Mouse (Mus musculus): ENCODE results near the gene Myo1d.
A peak's percentile ranks its signal among the peaks of the same experiment; 100 is the strongest.

Gene Myo1d

DNA sequence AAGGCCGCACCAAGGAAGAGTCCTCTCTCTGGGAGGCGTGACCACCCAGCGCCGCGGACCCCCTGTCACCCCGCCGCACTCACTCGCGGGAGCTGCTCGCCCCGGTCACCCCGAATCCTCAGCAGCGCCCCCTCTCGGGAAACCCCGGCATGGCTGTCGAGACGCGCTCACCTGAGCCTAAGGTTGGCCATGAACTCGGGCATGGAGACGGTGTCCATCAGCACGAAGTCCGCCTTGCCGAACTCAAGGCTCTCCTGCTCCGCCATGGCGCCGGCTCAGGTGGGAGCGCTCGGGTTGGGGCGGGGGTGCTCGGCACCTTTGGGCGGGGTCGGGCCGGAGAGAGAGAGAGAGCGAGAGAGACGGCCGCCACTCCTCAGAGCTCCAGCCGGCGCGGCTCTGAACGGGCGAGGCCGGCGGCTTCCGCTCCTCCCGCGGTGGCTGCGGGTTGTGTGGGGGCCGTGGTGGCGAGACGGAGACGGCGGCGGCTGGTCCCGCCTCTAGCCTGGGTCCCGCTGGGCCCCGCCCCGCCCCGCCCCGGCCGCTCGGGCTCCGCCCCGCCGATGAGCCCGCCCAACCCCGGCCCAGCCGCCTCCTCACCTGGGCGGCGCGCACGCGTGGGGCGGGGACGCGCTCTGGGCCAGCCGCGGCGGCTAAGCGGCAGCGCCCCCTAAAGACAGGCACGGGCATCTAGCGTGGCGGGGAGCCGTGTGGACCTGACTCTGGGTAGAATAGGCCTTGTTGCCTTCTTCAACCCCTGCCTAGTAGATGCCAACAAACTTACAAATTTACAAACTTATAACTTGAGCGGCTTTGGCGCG lies at the start of gene Myo1d:
Gene Myo1d, minus strand, starts transcription at position 499 of the 818 bp plus-strand sequence.
- DNase-seq (ENCODE audit: low spot score in 2 of 2) = peak; percentile 25 to 84

- no peak for DNase-seq (ENCODE audit: low spot score in 2 of 2)
These were observed 42.0 kb upstream of the Myo1d start for GRCm38 (mm10) chr11:80821794-80822193.

DNA sequence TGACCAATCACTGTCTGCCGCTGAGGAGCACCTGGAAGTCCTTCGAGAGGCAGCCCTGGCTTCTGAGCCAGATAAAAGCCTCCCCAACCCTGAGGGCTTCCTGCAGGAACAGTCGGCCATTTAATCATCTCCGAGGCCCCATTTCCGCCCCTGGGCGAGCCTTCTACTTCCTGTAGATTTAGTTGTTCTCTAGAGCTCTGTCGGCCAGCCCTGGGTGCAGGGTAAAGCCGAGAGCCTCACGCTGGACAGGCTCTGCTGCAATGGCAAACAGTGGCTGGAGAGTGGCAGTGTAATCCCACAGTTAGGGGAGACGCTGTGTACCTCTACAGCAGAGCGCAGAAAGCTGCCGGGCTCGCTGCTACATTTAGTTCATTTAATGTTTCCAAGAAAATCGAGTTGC lies 41.5 kb upstream of the Myo1d start:
- DNase-seq (ENCODE audit: low spot score in 2 of 2) = peak in 1 of 2 experiments; percentile 31

- DNase-seq (ENCODE audit: low spot score in 2 of 2) = no peak
These were observed 40.3 kb upstream of the Myo1d start for GRCm38 (mm10) chr11:80820085-80820484.

- peak; percentile 25 to 71 for DNase-seq (ENCODE audit: low spot score in 2 of 2)
These were observed 38.4 kb upstream of the Myo1d start for GRCm38 (mm10) chr11:80818060-80818697.

DNA sequence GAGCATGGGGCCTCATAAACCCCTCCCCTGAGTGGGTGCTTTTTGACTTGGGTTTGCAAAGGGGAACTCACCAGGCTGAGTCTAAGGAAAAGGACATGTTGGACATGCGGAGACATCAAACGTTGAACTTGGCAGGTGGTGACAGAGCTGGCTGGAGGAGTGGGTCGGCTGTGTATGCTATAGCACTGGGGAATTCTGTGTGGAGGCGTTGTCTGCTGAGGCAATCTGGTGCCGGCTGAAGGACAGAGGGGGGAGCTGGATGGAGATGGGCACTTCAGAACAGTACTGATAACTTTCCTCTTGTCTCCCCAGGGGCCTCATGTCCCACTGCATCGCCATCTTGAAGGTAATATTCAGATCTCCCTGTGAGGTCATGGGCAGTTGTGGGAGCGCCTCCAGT lies 35.5 kb upstream of the Myo1d start:
- DNase-seq (ENCODE audit: low spot score in 2 of 2) = no peak

DNA sequence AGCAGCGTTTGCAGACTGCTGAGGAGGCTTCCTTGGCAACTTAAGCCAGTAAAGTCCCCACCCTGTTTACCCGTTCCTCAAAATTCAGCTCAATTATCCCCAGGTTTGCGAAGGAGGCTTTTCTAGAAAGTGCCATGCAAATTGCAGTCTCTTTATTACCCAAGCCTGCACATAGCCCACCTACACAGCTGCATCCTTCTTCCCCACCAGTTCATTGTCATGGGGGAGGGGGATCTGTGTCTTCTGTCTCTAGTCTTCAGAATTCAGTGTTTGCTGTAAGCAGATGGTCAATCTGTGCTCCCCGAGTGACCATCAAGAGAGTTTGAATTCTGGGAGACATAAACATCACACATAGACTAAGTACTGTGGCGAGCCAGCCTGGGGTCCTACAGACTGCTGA lies 31.3 kb upstream of the Myo1d start:
- DNase-seq (ENCODE audit: low spot score in 2 of 2) = no peak

- DNase-seq (ENCODE audit: low spot score in 2 of 2) = peak; percentile 42 to 45
These were observed 30.4 kb upstream of the Myo1d start, which contains the start of gene Tmem98 for GRCm38 (mm10) chr11:80809993-80810821. Gene Tmem98, plus strand, starts transcription at chr11:80810175.

DNA sequence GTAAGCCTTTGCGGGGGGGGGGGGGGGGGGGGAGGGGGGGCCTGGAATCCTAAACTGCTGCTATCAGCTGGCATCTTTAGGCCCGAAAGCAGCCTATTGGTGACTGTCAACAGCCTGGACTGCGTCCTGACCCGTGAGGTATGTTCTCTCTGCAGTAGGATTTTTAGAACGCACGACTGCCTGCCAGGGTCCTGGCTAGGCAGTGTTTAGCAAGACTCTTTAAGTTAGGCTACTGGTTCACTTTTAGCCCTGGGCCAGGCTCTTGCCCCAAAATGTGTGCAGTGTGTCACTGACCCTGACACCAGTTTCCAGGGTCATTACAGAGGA lies 29.8 kb upstream of the Myo1d start:
- DNase-seq (ENCODE audit: low spot score in 2 of 2) = no peak

- no peak for DNase-seq (ENCODE audit: low spot score in 2 of 2)
These were observed 28.8 kb upstream of the Myo1d start for GRCm38 (mm10) chr11:80808551-80809070.

DNA sequence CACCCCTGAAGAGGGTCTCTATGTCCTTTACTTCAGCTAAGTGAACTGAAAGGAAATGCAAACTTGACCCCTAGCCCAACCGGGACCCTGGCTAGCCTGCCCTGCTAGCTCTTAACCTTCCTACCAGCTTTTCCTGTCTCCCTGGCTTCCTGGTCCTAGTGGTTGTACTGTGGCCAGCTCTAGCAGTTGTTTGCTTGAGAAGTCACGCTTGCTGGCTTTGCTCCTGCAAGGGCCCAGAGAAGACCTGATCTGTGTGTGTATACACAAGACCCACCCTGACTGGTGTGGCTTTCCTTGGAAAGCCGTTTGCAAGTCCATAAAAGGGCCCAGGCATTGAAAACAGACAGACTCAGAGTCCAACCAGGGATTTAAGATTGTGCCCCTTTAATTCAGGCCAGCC lies 22.9 kb upstream of the Myo1d start:
- DNase-seq (ENCODE audit: low spot score in 2 of 2) = no peak

- DNase-seq (ENCODE audit: low spot score in 2 of 2) = no peak
These were observed 20.2 kb upstream of the Myo1d start for GRCm38 (mm10) chr11:80799979-80800378.

DNA sequence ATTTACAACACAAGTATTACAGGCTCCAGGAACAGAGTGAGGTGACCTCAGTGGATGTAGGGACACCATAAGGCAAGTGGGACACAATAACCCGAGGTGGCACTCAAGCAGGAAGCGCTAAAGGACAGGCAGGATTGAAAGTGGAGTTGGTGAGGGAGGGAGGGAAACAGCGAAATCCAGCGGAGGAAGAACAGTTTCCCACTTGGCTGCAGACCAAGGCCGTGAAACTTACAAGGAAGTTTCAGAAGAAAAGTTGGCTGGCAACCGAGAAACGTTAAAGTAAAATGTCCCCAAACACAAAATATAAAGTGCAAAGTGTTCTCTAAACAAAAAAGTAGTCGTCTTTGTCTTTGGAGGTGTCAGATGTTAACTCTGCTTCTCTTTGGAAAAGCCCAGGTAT lies 15.6 kb upstream of the Myo1d start:
- DNase-seq (ENCODE audit: low spot score in 2 of 2) = no peak

DNA sequence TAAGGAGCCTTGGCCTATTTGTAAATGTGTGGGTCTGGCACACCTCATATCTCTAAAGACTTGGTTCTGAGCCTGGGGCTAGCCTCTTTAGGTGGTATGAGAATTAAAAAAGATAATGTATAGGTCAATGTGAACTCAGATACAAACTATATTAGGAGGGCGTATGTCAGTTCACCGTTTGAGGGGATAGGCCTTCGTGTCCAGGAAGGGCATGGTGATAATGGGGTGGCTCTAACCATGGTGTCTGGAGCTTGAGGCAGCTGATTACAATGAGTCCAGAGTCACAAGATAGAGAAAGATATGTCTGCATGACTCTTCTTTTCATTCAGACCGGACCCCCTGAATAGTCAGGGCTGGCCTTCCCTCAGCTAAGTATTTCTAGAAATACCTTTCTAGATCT lies 14.5 kb upstream of the Myo1d start:
- no peak for DNase-seq (ENCODE audit: low spot score in 2 of 2)

DNA sequence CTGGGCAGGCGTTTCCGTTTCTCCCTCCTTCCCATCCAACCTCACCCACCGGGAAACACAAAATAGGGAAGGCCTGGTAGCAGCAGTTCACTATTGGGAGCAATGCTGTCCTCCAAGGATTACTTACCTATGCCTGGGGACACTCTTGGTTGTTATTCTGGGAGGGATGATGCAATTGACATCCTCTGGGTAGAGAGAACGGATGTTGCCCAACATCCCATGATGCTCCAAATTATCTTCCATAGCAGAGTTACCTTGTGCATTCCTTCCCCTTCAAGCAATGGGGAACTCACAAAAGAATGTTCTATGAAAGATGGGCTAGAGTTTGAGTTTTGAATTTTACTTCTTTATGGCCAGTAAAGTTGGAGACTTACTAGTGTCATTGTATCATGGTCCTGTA lies 13.6 kb upstream of the Myo1d start:
- DNase-seq (ENCODE audit: low spot score in 2 of 2) = no peak

GRCm38 (mm10) chr11:80791677-80792432 lies 12.0 kb upstream of the Myo1d start:
- DNase-seq (ENCODE audit: low spot score in 2 of 2) = no peak

DNA sequence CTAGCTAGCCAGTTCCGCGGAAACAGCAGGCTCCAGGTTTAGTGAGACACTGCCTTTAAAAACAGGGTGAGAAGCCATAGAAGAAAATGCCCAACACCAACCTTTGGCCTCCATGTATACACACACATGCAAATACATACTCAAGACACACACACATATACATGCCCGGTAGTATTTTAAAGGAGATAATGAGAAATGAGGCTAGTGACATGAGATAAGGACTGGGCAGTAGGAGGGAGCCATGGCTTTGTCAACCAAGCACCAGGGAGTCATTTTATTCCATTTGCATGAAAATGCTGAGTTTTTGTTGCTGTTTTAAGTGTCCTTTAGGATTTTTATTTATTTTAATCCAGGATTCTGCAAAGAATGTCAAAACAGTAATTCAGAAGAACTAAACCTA lies 10.6 kb upstream of the Myo1d start:
- DNase-seq (ENCODE audit: low spot score in 2 of 2) = no peak

DNA sequence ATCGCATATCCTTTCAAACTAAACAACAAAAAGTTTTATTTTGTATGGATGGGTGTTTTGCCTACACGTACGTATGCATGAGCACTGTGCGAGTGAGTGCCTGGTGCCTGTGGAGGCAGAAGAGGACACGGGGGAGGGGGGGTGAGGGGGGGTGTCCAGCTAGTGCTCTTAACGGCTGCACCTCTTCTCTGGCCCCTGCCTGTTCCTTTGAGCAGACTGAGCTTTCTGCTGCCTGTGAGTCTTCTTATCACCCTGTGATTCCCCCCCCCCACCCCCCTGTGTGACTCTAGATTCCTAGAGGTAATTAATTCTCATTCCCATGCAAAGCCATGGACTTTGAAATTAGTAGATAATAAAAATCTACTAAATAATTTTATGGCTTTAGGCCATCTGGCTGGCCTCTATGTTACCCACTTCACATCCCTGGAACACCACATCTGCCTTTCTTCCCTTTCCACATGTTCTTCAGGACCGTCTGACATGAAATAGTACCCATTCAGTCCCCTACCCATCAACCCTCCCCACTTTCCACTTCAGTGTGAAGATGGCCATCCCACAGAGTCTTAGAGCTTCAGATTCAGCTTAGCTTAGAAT lies 9.9 kb upstream of the Myo1d start:
- no peak for DNase-seq (ENCODE audit: low spot score in 2 of 2)

DNA sequence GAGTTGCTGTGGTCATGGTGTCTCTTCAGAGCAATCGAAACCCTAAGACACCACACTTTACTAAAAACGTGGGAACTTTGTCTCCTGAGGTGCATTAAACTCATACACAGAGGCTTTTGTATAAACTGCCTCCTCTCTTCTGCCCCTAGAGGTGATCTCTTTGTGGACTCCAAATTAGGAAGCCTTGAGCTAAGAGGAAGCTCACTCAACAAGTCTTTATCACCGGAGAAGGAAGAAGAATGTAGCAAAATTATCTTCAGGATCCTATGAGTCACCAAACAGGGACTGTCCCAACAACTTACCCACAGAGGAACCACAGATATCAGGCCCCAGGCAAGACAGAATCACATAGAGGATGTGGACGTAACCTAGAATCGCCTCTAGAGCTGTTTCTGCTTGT lies 5.8 kb upstream of the Myo1d start:
- no peak for DNase-seq (ENCODE audit: low spot score in 2 of 2)

- no peak for DNase-seq (ENCODE audit: low spot score in 2 of 2)
These were observed 4.5 kb upstream of the Myo1d start for GRCm38 (mm10) chr11:80784294-80784743.

- no peak for DNase-seq (ENCODE audit: low spot score in 2 of 2)
These were observed 3.6 kb upstream of the Myo1d start for GRCm38 (mm10) chr11:80783460-80783859.
